Mouse (Mus musculus): ENCODE results near the gene Snx11. TPM values are rescaled to one million over a fixed set of nuclear protein-coding genes. Genes with fewer than 3 reads are reported as not detected.
"Not testable (repeated sequence)": the region's sequence is repeated elsewhere in the genome, so short reads cannot be mapped to it uniquely, and the experiment has no call there.

Gene Snx11
- polyA plus RNA-seq, 1 experiment, result 60.8 TPM

- DNase-seq (ENCODE audit: low read depth), result no peak
- no peak for TF ChIP-seq POLR2A (IDR thresholded peaks at IDR 0.05; ENCODE audit: borderline replicate concordance, extremely low read depth, insufficient read depth, insufficient read length, poor library complexity, severe bottlenecking)
- TF ChIP-seq CTCF (IDR thresholded peaks at IDR 0.05; ENCODE audit: borderline replicate concordance, extremely low read depth, insufficient read depth, insufficient read length), result no peak
Measured at GRCm38 (mm10) chr11:96795491-96795890, 18.1 kb upstream of the Snx11 start.

GRCm38 (mm10) chr11:96790681-96791080 lies 13.3 kb upstream of the Snx11 start:
- no peak for TF ChIP-seq CTCF (IDR thresholded peaks at IDR 0.05; ENCODE audit: borderline replicate concordance, extremely low read depth, insufficient read depth, insufficient read length)
- TF ChIP-seq POLR2A (IDR thresholded peaks at IDR 0.05; ENCODE audit: borderline replicate concordance, extremely low read depth, insufficient read depth, insufficient read length, poor library complexity, severe bottlenecking), result no peak
- no peak for DNase-seq (ENCODE audit: low read depth)

- no peak for DNase-seq (ENCODE audit: low read depth)
Measured at GRCm38 (mm10) chr11:96789990-96790389, 12.6 kb upstream of the Snx11 start.

GRCm38 (mm10) chr11:96788871-96789795 lies 11.8 kb upstream of the Snx11 start, which contains the start of gene Cbx1:
Gene Cbx1 (plus strand): TSS chr11:96789127.
- peak; percentile 96 for TF ChIP-seq POLR2A (IDR thresholded peaks at IDR 0.05; ENCODE audit: borderline replicate concordance, extremely low read depth, insufficient read depth, insufficient read length, poor library complexity, severe bottlenecking)
- TF ChIP-seq CTCF (IDR thresholded peaks at IDR 0.05; ENCODE audit: borderline replicate concordance, extremely low read depth, insufficient read depth, insufficient read length), result no peak
- DNase-seq (ENCODE audit: low read depth), result peak; percentile 97

More at GRCm38 (mm10) chr11:96789990-96790389, 12.6 kb upstream of the Snx11 start:
- no peak; the same call in 1 of the 2 replicates for TF ChIP-seq CTCF (IDR thresholded peaks at IDR 0.05; ENCODE audit: borderline replicate concordance, extremely low read depth, insufficient read depth, insufficient read length)
- no peak for TF ChIP-seq POLR2A (IDR thresholded peaks at IDR 0.05; ENCODE audit: borderline replicate concordance, extremely low read depth, insufficient read depth, insufficient read length, poor library complexity, severe bottlenecking)

GRCm38 (mm10) chr11:96786731-96787450 lies 9.5 kb upstream of the Snx11 start:
- TF ChIP-seq CTCF (IDR thresholded peaks at IDR 0.05; ENCODE audit: borderline replicate concordance, extremely low read depth, insufficient read depth, insufficient read length) (no peak), POLR2A (IDR thresholded peaks at IDR 0.05; ENCODE audit: borderline replicate concordance, extremely low read depth, insufficient read depth, insufficient read length, poor library complexity, severe bottlenecking) (no peak)
- no peak for DNase-seq (ENCODE audit: low read depth)

- DNase-seq (ENCODE audit: low read depth), result peak; percentile 71
- TF ChIP-seq CTCF (IDR thresholded peaks at IDR 0.05; ENCODE audit: borderline replicate concordance, extremely low read depth, insufficient read depth, insufficient read length), result peak; percentile 76
Measured at GRCm38 (mm10) chr11:96784847-96785246, 7.5 kb upstream of the Snx11 start.

GRCm38 (mm10) chr11:96781425-96781824 lies 4.1 kb upstream of the Snx11 start:
- no peak for DNase-seq (ENCODE audit: low read depth)
- TF ChIP-seq CTCF (IDR thresholded peaks at IDR 0.05; ENCODE audit: borderline replicate concordance, extremely low read depth, insufficient read depth, insufficient read length) (peak; percentile 20; the same call in 1 of the 2 replicates), POLR2A (IDR thresholded peaks at IDR 0.05; ENCODE audit: borderline replicate concordance, extremely low read depth, insufficient read depth, insufficient read length, poor library complexity, severe bottlenecking) (no peak)

- TF ChIP-seq POLR2A (IDR thresholded peaks at IDR 0.05; ENCODE audit: borderline replicate concordance, extremely low read depth, insufficient read depth, insufficient read length, poor library complexity, severe bottlenecking) (no peak), CTCF (IDR thresholded peaks at IDR 0.05; ENCODE audit: borderline replicate concordance, extremely low read depth, insufficient read depth, insufficient read length) (no peak)
- no peak for DNase-seq (ENCODE audit: low read depth)
Measured at GRCm38 (mm10) chr11:96780306-96780705, 2.9 kb upstream of the Snx11 start.

- not testable (repeated sequence) for DNase-seq (ENCODE audit: low read depth)
Measured at GRCm38 (mm10) chr11:96778061-96778627, 785 bp upstream of the Snx11 start.

GRCm38 (mm10) chr11:96776068-96776467 lies 1.3 kb downstream of the Snx11 start:
- DNase-seq (ENCODE audit: low read depth), result no peak
- TF ChIP-seq CTCF (IDR thresholded peaks at IDR 0.05; ENCODE audit: borderline replicate concordance, extremely low read depth, insufficient read depth, insufficient read length), result no peak
- TF ChIP-seq POLR2A (IDR thresholded peaks at IDR 0.05; ENCODE audit: borderline replicate concordance, extremely low read depth, insufficient read depth, insufficient read length, poor library complexity, severe bottlenecking), result no peak

- TF ChIP-seq CTCF (IDR thresholded peaks at IDR 0.05; ENCODE audit: borderline replicate concordance, extremely low read depth, insufficient read depth, insufficient read length) (no peak), POLR2A (IDR thresholded peaks at IDR 0.05; ENCODE audit: borderline replicate concordance, extremely low read depth, insufficient read depth, insufficient read length, poor library complexity, severe bottlenecking) (no peak)
- DNase-seq (ENCODE audit: low read depth), result no peak
Measured at GRCm38 (mm10) chr11:96775665-96776064, 1.7 kb downstream of the Snx11 start.
